In the genomic region with DNA sequence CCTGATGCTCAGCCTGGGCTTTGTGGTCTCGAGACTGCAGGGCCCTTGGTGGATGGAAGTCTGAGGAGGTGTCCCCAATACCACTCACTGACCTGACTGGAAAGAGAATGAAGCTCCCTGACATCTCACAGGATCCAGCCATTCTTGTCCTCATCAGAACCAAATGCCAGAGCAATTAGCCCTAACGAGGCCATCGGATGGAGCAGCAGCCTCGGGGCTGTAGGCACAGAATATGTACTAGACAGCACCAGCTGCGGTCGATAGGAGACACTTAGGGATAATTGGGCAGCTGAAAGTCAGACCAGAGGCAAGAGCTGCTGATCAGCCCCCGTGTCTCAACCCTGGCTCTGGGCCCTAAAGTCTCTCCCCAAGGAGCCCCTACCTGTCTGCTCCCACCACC, we compare ENCODE assay signal across 26 mouse cellular contexts. TPM values are rescaled to one million over a fixed set of nuclear protein-coding genes. Genes with fewer than 3 reads are reported as not detected.
A peak's percentile ranks its signal among the peaks of the same experiment; 100 is the strongest.
DNase-seq lines count a peak whose midpoint lies in the region; ATAC-seq and TF ChIP-seq lines count a peak whose summit lies in the region.
"Had no signal": no experiment of that assay in that cellular context is flagged by ENCODE, and none has a peak within 500 bp of the region (broad histone marks: within the 10 kb centered on the region; RNA-seq: fewer than 3 reads in every experiment).

No protein-coding gene starts in this region.

- H3K4me1 ChIP-seq in heart, embryonic 12.5 days (replicated peaks), result peaks cover 5% of the 10 kb centered on the region
- H3K4me1 ChIP-seq in neural tube, embryonic 11.5 days (ENCODE audit: control insufficient read depth, insufficient read depth, low read length), result peaks cover 16% of the 10 kb centered on the region
- peaks cover 38% of the 10 kb centered on the region for H3K4me1 ChIP-seq in neural tube, embryonic 15.5 days
- peaks cover 3% of the 10 kb centered on the region; the same call in 1 of the 2 replicates for H3K4me1 ChIP-seq in forebrain, postnatal 0 days (ENCODE audit: insufficient read depth)
- no peaks in the 10 kb centered on the region for H3K4me1 ChIP-seq in stomach, postnatal 0 days (replicated peaks; ENCODE audit: control insufficient read depth, insufficient read depth)

- no peak for TF ChIP-seq CTCF in forebrain, postnatal 0 days (IDR thresholded peaks at IDR 0.05; ENCODE audit: low read depth)
- no peak for TF ChIP-seq CTCF in stomach, postnatal 0 days (IDR thresholded peaks at IDR 0.05; ENCODE audit: low read depth)

- ATAC-seq in heart, embryonic 12.5 days (ENCODE audit: insufficient number of reproducible peaks, low FRiP score), result no peak
- no peak for ATAC-seq in neural tube, embryonic 11.5 days (ENCODE audit: insufficient read depth, low FRiP score, low TSS enrichment)
- no peak for ATAC-seq in neural tube, embryonic 15.5 days (ENCODE audit: low FRiP score)
- no peak for ATAC-seq in forebrain, postnatal 0 days
- no peak for ATAC-seq in stomach, postnatal 0 days (ENCODE audit: low FRiP score, low TSS enrichment)
- ATAC-seq: activated CD4-positive, CD25-positive, alpha-beta regulatory T cell, adult 4 months; CD4-positive, CD25-positive, alpha-beta regulatory T cell, adult 4 months; inflammation-experienced regulatory T-cells, adult 6 months had no signal

- H3K4me2 ChIP-seq in heart, embryonic 12.5 days, result no peak overlapping the region
- no peak overlapping the region for H3K4me2 ChIP-seq in neural tube, embryonic 11.5 days (ENCODE audit: low read depth)
- no peak overlapping the region for H3K4me2 ChIP-seq in neural tube, embryonic 15.5 days
- H3K4me2 ChIP-seq in forebrain, postnatal 0 days (ENCODE audit: low read depth), result no peak overlapping the region
- H3K4me2 ChIP-seq in stomach, postnatal 0 days (replicated peaks; ENCODE audit: low read depth), result no peak overlapping the region
- H3K4me2 ChIP-seq: embryonic facial prominence, embryonic 15.5 days; heart, embryonic 13.5 days; liver, embryonic 11.5 days had no signal

- H3K9ac ChIP-seq in heart, embryonic 12.5 days, result no peak overlapping the region
- H3K9ac ChIP-seq in neural tube, embryonic 11.5 days (ENCODE audit: low read length), result no peak overlapping the region
- no peak overlapping the region for H3K9ac ChIP-seq in neural tube, embryonic 15.5 days (replicated peaks)
- no peak overlapping the region for H3K9ac ChIP-seq in forebrain, postnatal 0 days
- no peak overlapping the region for H3K9ac ChIP-seq in stomach, postnatal 0 days (ENCODE audit: low read length)
- H3K9ac ChIP-seq: embryonic facial prominence, embryonic 15.5 days; heart, embryonic 13.5 days had no signal

- H3K27me3 ChIP-seq in heart, embryonic 12.5 days (replicated peaks), result peaks cover 95% of the 10 kb centered on the region
- no peaks in the 10 kb centered on the region for H3K27me3 ChIP-seq in neural tube, embryonic 11.5 days (ENCODE audit: control insufficient read depth, insufficient read depth, low read length)
- H3K27me3 ChIP-seq in neural tube, embryonic 15.5 days (replicated peaks), result no peaks in the 10 kb centered on the region
- H3K27me3 ChIP-seq in forebrain, postnatal 0 days (ENCODE audit: insufficient read depth, low read length), result no peaks in the 10 kb centered on the region
- no peaks in the 10 kb centered on the region for H3K27me3 ChIP-seq in stomach, postnatal 0 days (ENCODE audit: control insufficient read depth, insufficient read depth, low read length)
- H3K27me3 ChIP-seq: embryonic facial prominence, embryonic 15.5 days had no signal

- no peaks in the 10 kb centered on the region for H3K36me3 ChIP-seq in heart, embryonic 12.5 days
- no peaks in the 10 kb centered on the region for H3K36me3 ChIP-seq in neural tube, embryonic 11.5 days (ENCODE audit: control insufficient read depth, insufficient read depth, low read length)
- no peaks in the 10 kb centered on the region for H3K36me3 ChIP-seq in neural tube, embryonic 15.5 days
- no peaks in the 10 kb centered on the region for H3K36me3 ChIP-seq in forebrain, postnatal 0 days (ENCODE audit: insufficient read depth)
- no peaks in the 10 kb centered on the region for H3K36me3 ChIP-seq in stomach, postnatal 0 days (ENCODE audit: control insufficient read depth, insufficient read depth, low read length)
- H3K36me3 ChIP-seq: embryonic facial prominence, embryonic 15.5 days; heart, embryonic 13.5 days had no signal

- intact Hi-C loops in left cerebral cortex, postnatal 4 days (cut with DNase I), result no loop called here

- no peak overlapping the region for H3K4me3 ChIP-seq in heart, embryonic 12.5 days
- no peak overlapping the region for H3K4me3 ChIP-seq in neural tube, embryonic 11.5 days (ENCODE audit: low read depth, low read length)
- H3K4me3 ChIP-seq in neural tube, embryonic 15.5 days (replicated peaks), result no peak overlapping the region
- no peak overlapping the region for H3K4me3 ChIP-seq in forebrain, postnatal 0 days (ENCODE audit: low read depth, low read length)
- no peak overlapping the region for H3K4me3 ChIP-seq in stomach, postnatal 0 days (ENCODE audit: low read depth, low read length)
- H3K4me3 ChIP-seq: embryonic facial prominence, embryonic 15.5 days; heart, embryonic 13.5 days; megakaryocyte, embryonic 14.5 days; myocyte had no signal

- H3K9me3 ChIP-seq in heart, embryonic 12.5 days (replicated peaks), result no peaks in the 10 kb centered on the region
- H3K9me3 ChIP-seq in neural tube, embryonic 11.5 days (ENCODE audit: control insufficient read depth, low read length), result no peaks in the 10 kb centered on the region
- no peaks in the 10 kb centered on the region for H3K9me3 ChIP-seq in neural tube, embryonic 15.5 days (replicated peaks)
- H3K9me3 ChIP-seq in forebrain, postnatal 0 days (ENCODE audit: low read length), result no peaks in the 10 kb centered on the region
- no peaks in the 10 kb centered on the region for H3K9me3 ChIP-seq in stomach, postnatal 0 days (ENCODE audit: control insufficient read depth, low read length)
- H3K9me3 ChIP-seq: embryonic facial prominence, embryonic 15.5 days; heart, embryonic 13.5 days; megakaryocyte, embryonic 14.5 days had no signal

- H3K27ac ChIP-seq in heart, embryonic 12.5 days (ENCODE audit: poor library complexity, severe bottlenecking), result no peak overlapping the region
- no peak overlapping the region for H3K27ac ChIP-seq in neural tube, embryonic 11.5 days (ENCODE audit: low read depth, low read length)
- no peak overlapping the region for H3K27ac ChIP-seq in neural tube, embryonic 15.5 days (replicated peaks)
- 0 out of 2 replicates have a peak overlapping the region, but pooled peaks have one; percentile 15 for H3K27ac ChIP-seq in forebrain, postnatal 0 days (ENCODE audit: low read depth, low read length)
- no peak overlapping the region for H3K27ac ChIP-seq in stomach, postnatal 0 days (replicated peaks)
- H3K27ac ChIP-seq: embryonic facial prominence, embryonic 15.5 days; heart, embryonic 13.5 days had no signal

- 68% methylated on average over 7 of the region's 7 CpGs for WGBS in heart, embryonic 12.5 days
- WGBS in neural tube, embryonic 11.5 days, result 44% methylated on average over 7 of the region's 7 CpGs
- WGBS in neural tube, embryonic 15.5 days, result 10% methylated on average over 7 of the region's 7 CpGs
- WGBS in forebrain, postnatal 0 days, result 19% methylated on average over 7 of the region's 7 CpGs
- 78% methylated on average over 7 of the region's 7 CpGs for WGBS in stomach, postnatal 0 days

- DNase-seq in heart, adult 11 months, result peak; percentile 76
- DNase-seq in neural tube, embryonic 11.5 days (ENCODE audit: low spot score), result peak; percentile 19
- no peak for DNase-seq in forebrain, postnatal 0 days
- no peak for DNase-seq in right cerebral cortex, postnatal 4 days
- DNase-seq in stomach, postnatal 0 days (ENCODE audit: low spot score), result no peak
- no peak for DNase-seq in left cerebral cortex, postnatal 4 days
- DNase-seq: adrenal gland, postnatal 10 days; cerebellum, adult 11-12 months; cerebellum, postnatal 25 days; embryo, embryonic 11 days; kidney, adult 2 months; kidney, postnatal 14 days; lung, adult 2 months; thymus, postnatal 4 days had no signal

- no peak for TF ChIP-seq EP300 in stomach, postnatal 0 days (optimal IDR thresholded peaks at IDR 0.05)

RNA-seq across cellular contexts. Expression of gene Th, which starts 26.6 kb away (rescaled TPM):
- 0.60 and 1.0 TPM in 2 replicates for polyA plus RNA-seq in heart, embryonic 12.5 days (2016; fragmentation: Nextera tagmentation; extraction: Ambion mirVana)
- polyA plus RNA-seq in neural tube, embryonic 11.5 days (2014; fragmentation: Nextera tagmentation; extraction: Ambion mirVana), result 9.3 and 11.4 TPM in 2 replicates
- 8.6 and 10.4 TPM in 2 replicates for polyA plus RNA-seq in neural tube, embryonic 15.5 days (2015; fragmentation: Nextera tagmentation; extraction: Ambion mirVana)
- total RNA-seq in forebrain, postnatal 0 days (2014; rRNA removed), result 7.9 and 15.6 TPM in 2 replicates
- 7.9 and 8.9 TPM in 2 replicates for polyA plus RNA-seq in forebrain, postnatal 0 days (2015; fragmentation: Nextera tagmentation; extraction: Ambion mirVana)
- 0.76 and 1.2 TPM in 2 replicates for polyA plus RNA-seq in stomach, postnatal 0 days (2015; fragmentation: Nextera tagmentation; extraction: Ambion mirVana)
- 1 to 10 TPM; 1.2 to 1.7 TPM for total RNA-seq in left cerebral cortex, postnatal 4 days (2021)
- total RNA-seq: granulocyte monocyte progenitor cell, adult 5-6 weeks; heart, postnatal 25 days had no signal
- polyA plus RNA-seq: activated CD4-positive, CD25-positive, alpha-beta regulatory T cell, adult 4 months; CD4-positive, CD25-positive, alpha-beta regulatory T cell, adult 4 months; inflammation-experienced regulatory T-cells, adult 6 months; myocyte had no signal

Comparison
In these comparisons a context has a peak if more than half of its experiments do, and no peak if none do; other contexts are left out.
1. DNase-seq: peak in heart, adult 11 months (single experiment) and neural tube, embryonic 11.5 days (single experiment); none in forebrain, postnatal 0 days (single experiment), right cerebral cortex, postnatal 4 days (single experiment), stomach, postnatal 0 days (single experiment) and left cerebral cortex, postnatal 4 days (single experiment).